Mouse (Mus musculus) liver (tissue): ENCODE measurements around the gene Saa3.
"Not testable (repeated sequence)": the region's sequence is repeated elsewhere in the genome, so short reads cannot be mapped to it uniquely, and the experiment has no call there.

Source experiments
- DNase-seq: peaks from one replicate; pipeline ENCODE4 v3.0.0-alpha.2; 2020; ENCODE audit warnings: mixed read lengths

Gene Saa3

GRCm38 (mm10) chr7:46710390-46710844 is 5.1 kb downstream of the Saa3 start, which contains the start of gene Saal1:
Gene Saal1, minus strand, starts transcription at chr7:46710680.
- DNase-seq = peak; percentile 90

GRCm38 (mm10) chr7:46700521-46701025 is 14.9 kb downstream of the Saa3 start:
- no peak for DNase-seq

GRCm38 (mm10) chr7:46696754-46697153 is 18.7 kb downstream of the Saa3 start:
- no peak for DNase-seq

- no peak for DNase-seq
Observed at GRCm38 (mm10) chr7:46686827-46687226, 28.7 kb downstream of the Saa3 start.

GRCm38 (mm10) chr7:46680732-46681131 is 34.8 kb downstream of the Saa3 start:
- no peak for DNase-seq

- not testable (repeated sequence) for DNase-seq
Observed at GRCm38 (mm10) chr7:46679044-46679443, 36.5 kb downstream of the Saa3 start.

GRCm38 (mm10) chr7:46678417-46678816 is 37.1 kb downstream of the Saa3 start:
- no peak for DNase-seq

- no peak for DNase-seq
Observed at GRCm38 (mm10) chr7:46676808-46677360, 38.6 kb downstream of the Saa3 start.

GRCm38 (mm10) chr7:46675886-46676285 is 39.6 kb downstream of the Saa3 start:
- DNase-seq = no peak

GRCm38 (mm10) chr7:46675061-46675460 is 40.4 kb downstream of the Saa3 start:
- DNase-seq = no peak

GRCm38 (mm10) chr7:46672160-46672672 is 43.3 kb downstream of the Saa3 start, which contains the start of gene Tph1:
Gene Tph1, minus strand, starts transcription at chr7:46672537.
- no peak for DNase-seq

GRCm38 (mm10) chr7:46667256-46667655 is 48.2 kb downstream of the Saa3 start:
- DNase-seq = peak; percentile 17

GRCm38 (mm10) chr7:46665236-46665635 is 50.3 kb downstream of the Saa3 start:
- DNase-seq = peak; percentile 30
